Mouse (Mus musculus): ENCODE measurements around the gene Cyp2c70.
"Not testable (repeated sequence)": the region's sequence is repeated elsewhere in the genome, so short reads cannot be mapped to it uniquely, and the experiment has no call there.

The Cyp2c70 gene

DNA sequence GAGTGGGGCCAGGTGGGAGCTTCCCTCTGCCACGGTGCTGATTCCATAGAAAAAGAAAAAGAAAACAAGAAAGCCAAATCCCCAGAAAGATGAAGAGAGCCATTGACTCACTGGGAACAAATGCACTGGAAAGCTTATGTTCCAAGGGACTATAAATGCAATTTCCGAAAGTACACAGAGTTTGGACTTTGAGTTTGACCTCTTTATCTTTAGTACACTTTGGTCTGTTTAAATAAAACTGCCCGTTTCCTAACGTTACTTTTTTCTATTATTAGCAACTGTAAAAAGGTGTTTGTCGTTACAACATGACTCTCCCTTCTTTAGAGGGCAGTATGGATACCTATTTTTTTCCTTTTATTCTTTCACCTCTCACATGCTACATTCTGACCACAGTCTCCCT lies at the start of gene Cyp2c70:
Gene Cyp2c70 (minus strand): TSS at position 174 of the 400 bp plus-strand sequence.
- Histone ChIP-seq H3K4me1 (replicated peaks; ENCODE audit: low read depth, low read length) (no peaks in the 10 kb centered on the region), H3K36me3 (ENCODE audit: insufficient read depth, low read length) (no peaks in the 10 kb centered on the region)

DNA sequence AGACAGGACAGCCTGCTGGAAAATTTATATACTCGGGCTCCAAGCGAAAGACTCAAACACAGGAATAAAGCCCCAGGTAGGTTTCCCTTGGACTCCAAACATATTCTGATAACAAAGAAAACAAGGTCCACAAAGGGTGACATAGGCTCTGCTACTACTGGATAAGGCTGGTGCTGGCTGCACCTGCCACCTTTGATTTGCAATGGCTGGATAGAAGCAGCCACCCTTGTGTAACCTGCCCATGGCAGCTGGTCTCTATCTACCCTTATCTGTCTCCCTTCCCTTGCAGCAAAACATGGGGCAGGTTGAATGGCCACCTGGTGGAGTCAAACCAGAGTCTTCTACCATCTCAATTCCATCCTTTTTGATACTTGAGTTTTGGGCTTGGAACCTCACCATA lies 45.4 kb upstream of the Cyp2c70 start:
- H3K36me3 ChIP-seq (ENCODE audit: insufficient read depth, low read length), result peaks cover 38% of the 10 kb centered on the region
- H3K4me3 ChIP-seq (replicated peaks; ENCODE audit: low read length), result no peak overlapping the region
- peaks cover 20% of the 10 kb centered on the region for H3K4me1 ChIP-seq (replicated peaks; ENCODE audit: low read depth, low read length)
- H3K9me3 ChIP-seq (ENCODE audit: low read length), result no peaks in the 10 kb centered on the region
- H3K27me3 ChIP-seq (ENCODE audit: insufficient read depth, low read length), result no peaks in the 10 kb centered on the region
- TF ChIP-seq POU5F1 (IDR thresholded peaks at IDR 0.05; ENCODE audit: borderline replicate concordance, low read length) (no peak), NANOG (IDR thresholded peaks at IDR 0.05; ENCODE audit: borderline replicate concordance, low read length) (no peak), CTCF (conservative IDR thresholded peaks at IDR 0.05; ENCODE audit: low read length) (no peak)

More for the DNA sequence above, at the start of gene Cyp2c70:
- Histone ChIP-seq H3K9me3 (ENCODE audit: low read length) (no peaks in the 10 kb centered on the region), H3K27me3 (ENCODE audit: insufficient read depth, low read length) (no peaks in the 10 kb centered on the region), H3K4me3 (replicated peaks; ENCODE audit: low read length) (no peak within 1 kb of the TSS)
- no peak for TF ChIP-seq CTCF (conservative IDR thresholded peaks at IDR 0.05; ENCODE audit: low read length)
- no peak for TF ChIP-seq POU5F1 (IDR thresholded peaks at IDR 0.05; ENCODE audit: borderline replicate concordance, low read length)
- TF ChIP-seq NANOG (IDR thresholded peaks at IDR 0.05; ENCODE audit: borderline replicate concordance, low read length), result no peak

DNA sequence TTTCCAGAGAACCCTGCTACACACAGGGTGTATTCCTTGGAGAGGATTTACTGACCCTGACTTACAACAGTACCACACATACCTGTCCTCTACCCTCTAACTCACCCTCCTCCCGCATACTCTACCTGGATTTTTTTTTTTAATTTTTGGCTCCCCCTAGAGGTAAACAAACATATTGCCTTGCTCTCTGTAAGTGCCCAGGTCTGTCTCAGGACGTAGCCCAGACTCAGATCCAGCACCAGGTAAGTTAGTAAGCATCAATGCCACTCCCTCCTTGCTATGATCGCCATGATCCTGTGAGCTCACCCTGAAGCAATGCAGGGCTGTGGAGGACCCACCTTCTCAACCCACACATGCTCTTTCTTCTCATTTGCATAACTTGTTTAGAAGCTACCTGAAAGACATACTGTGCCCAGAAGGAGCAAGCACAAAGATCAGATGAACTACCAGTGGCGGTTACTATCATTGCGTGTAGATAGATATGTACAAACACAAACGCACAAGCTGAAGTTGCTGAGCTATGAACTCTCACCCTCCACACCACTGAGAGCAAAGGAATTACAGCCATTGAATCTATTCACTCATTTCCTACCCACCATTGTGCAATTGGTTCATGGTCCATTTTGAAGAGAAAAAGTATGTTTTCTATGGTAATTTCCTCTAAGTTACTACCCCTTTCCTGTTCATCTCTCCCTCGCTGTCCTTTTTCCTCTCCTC lies 44.9 kb upstream of the Cyp2c70 start:
- Histone ChIP-seq H3K4me1 (replicated peaks; ENCODE audit: low read depth, low read length) (peaks cover 20% of the 10 kb centered on the region), H3K36me3 (ENCODE audit: insufficient read depth, low read length) (peaks cover 42% of the 10 kb centered on the region), H3K27me3 (ENCODE audit: insufficient read depth, low read length) (no peaks in the 10 kb centered on the region), H3K9me3 (ENCODE audit: low read length) (no peaks in the 10 kb centered on the region), H3K4me3 (replicated peaks; ENCODE audit: low read length) (no peak overlapping the region)
- peak; percentile 74 for TF ChIP-seq CTCF (conservative IDR thresholded peaks at IDR 0.05; ENCODE audit: low read length)
- no peak for TF ChIP-seq NANOG (IDR thresholded peaks at IDR 0.05; ENCODE audit: borderline replicate concordance, low read length)

DNA sequence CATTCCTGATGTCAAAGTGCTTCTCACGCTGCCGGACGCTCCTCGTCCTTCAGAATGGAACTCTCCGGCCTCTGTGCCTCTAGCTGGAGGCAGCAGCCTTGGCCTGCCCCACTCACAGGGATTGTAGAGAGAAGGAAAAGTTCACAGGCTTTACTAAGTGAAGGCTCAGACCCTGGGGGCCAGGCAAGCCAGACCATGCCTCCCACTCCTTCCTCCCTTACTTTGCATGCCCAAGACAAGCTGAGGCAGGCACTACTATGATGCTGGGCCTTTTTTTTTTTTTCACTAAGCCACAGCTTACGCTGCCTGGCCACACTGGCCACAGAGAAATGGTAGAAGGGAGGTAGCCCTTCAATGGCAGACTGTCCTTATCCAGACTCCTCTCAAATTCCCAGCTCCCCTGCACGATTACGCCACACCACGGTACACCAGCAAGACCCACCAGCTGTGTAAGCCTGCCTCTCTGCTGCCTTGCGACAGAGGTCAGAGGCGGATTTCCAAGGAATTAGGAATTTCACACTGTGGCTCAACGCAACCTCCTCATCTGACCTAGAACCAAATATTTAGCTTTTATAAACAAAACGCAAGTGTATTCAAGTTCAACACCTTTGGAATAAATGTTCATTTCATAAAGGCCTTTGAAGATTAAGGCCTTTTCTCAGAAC lies 44.1 kb upstream of the Cyp2c70 start:
- no peaks in the 10 kb centered on the region for H3K9me3 ChIP-seq (ENCODE audit: low read length)
- TF ChIP-seq NANOG (IDR thresholded peaks at IDR 0.05; ENCODE audit: borderline replicate concordance, low read length), result no peak
- no peak overlapping the region for H3K4me3 ChIP-seq (replicated peaks; ENCODE audit: low read length)
- peaks cover 47% of the 10 kb centered on the region for H3K36me3 ChIP-seq (ENCODE audit: insufficient read depth, low read length)
- peaks cover 20% of the 10 kb centered on the region for H3K4me1 ChIP-seq (replicated peaks; ENCODE audit: low read depth, low read length)
- no peaks in the 10 kb centered on the region for H3K27me3 ChIP-seq (ENCODE audit: insufficient read depth, low read length)

DNA sequence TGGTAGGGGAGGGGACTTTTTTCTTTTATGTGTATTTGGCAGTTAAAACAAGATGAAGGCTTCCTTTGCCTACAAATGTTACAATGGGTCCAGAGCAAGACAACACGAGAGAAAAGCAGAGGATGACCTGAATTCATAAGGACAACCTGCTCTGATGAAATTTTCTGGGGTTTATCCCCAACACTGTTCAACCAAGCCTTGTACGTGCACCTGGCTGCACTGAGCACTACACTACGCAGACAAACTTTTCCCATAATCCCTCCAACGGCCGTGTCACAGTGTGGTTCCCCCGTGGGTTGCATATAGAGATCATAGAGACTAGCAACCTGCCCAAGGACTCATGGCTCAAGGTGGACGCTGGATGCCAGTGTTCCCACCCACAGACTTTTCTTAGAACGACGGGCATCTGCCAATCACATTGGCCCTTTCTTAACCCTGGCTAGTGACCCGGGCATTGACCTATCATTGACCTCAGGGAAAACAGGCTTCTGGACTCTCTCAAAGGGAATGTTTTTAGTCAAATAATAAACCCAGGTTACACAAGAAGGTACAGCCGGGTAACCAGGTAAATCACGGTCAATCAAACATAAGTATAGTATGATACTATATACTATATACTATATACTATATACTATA lies 39.5 kb upstream of the Cyp2c70 start:
- TF ChIP-seq NANOG (IDR thresholded peaks at IDR 0.05; ENCODE audit: borderline replicate concordance, low read length) (no peak), POU5F1 (IDR thresholded peaks at IDR 0.05; ENCODE audit: borderline replicate concordance, low read length) (no peak)
- Histone ChIP-seq H3K27me3 (ENCODE audit: insufficient read depth, low read length) (no peaks in the 10 kb centered on the region), H3K4me3 (replicated peaks; ENCODE audit: low read length) (no peak overlapping the region), H3K36me3 (ENCODE audit: insufficient read depth, low read length) (peaks cover 84% of the 10 kb centered on the region), H3K9me3 (ENCODE audit: low read length) (peaks cover 2% of the 10 kb centered on the region; the same call in 1 of the 2 replicates), H3K4me1 (replicated peaks; ENCODE audit: low read depth, low read length) (peaks cover 14% of the 10 kb centered on the region)

DNA sequence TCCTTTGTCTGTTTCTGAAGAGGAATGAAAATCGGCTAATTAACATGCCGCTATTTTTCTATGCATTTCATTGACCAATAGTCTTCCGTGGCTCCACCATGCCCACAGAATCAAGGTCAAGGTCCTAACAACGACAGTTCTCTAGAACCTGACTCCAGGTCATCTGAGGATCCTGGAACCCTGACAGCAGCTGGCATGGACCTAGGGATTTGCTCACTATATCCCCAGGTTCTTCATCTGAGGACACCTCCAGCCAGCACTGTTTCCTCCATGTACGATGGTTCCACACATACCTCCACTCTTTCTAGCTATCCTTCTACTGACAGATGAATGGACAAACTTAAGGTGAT lies 38.6 kb upstream of the Cyp2c70 start:
- no peaks in the 10 kb centered on the region for H3K27me3 ChIP-seq (ENCODE audit: insufficient read depth, low read length)
- peaks cover 11% of the 10 kb centered on the region for H3K9me3 ChIP-seq (ENCODE audit: low read length)
- TF ChIP-seq POU5F1 (IDR thresholded peaks at IDR 0.05; ENCODE audit: borderline replicate concordance, low read length) (no peak), NANOG (IDR thresholded peaks at IDR 0.05; ENCODE audit: borderline replicate concordance, low read length) (no peak), CTCF (conservative IDR thresholded peaks at IDR 0.05; ENCODE audit: low read length) (no peak)
- peaks cover 86% of the 10 kb centered on the region for H3K36me3 ChIP-seq (ENCODE audit: insufficient read depth, low read length)
- peaks cover 5% of the 10 kb centered on the region; the same call in 1 of the 2 replicates for H3K4me1 ChIP-seq (replicated peaks; ENCODE audit: low read depth, low read length)
- no peak overlapping the region for H3K4me3 ChIP-seq (replicated peaks; ENCODE audit: low read length)

DNA sequence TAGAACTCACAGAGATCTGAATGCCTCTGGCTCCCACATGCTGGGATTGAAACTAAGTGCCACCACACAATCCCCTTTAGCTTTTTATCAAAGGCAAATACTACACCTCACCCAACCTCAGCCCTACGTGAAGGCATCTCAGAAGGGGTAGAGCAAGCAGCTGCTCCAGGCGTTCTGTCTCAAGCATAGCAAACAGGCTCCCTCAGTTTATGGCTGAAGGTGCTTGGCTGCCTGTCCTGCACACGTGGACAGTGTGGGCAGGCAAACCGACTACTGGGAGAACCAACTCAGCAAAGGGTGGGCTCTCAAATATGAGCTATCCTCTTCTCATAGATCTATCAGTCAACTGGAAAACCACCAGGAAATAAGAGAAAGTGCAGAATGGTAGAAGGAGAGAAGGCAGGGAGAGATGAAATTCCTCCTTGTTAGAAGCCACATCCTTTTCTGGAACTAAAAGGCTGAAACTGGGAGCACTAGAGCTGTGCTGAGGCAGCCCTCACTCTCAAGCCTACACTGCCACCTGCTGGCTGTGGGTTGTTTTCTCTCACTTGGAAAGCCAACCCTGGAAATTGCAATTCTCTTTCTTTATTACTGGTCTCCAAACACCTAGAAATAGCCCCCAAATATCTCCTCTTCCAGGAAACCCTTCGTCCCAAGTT lies 38.1 kb upstream of the Cyp2c70 start:
- TF ChIP-seq NANOG (IDR thresholded peaks at IDR 0.05; ENCODE audit: borderline replicate concordance, low read length), result no peak
- no peak for TF ChIP-seq POU5F1 (IDR thresholded peaks at IDR 0.05; ENCODE audit: borderline replicate concordance, low read length)
- TF ChIP-seq CTCF (conservative IDR thresholded peaks at IDR 0.05; ENCODE audit: low read length), result peak; percentile 65
- Histone ChIP-seq H3K4me3 (replicated peaks; ENCODE audit: low read length) (no peak overlapping the region), H3K4me1 (replicated peaks; ENCODE audit: low read depth, low read length) (peaks cover 5% of the 10 kb centered on the region; the same call in 1 of the 2 replicates), H3K9me3 (ENCODE audit: low read length) (peaks cover 16% of the 10 kb centered on the region), H3K36me3 (ENCODE audit: insufficient read depth, low read length) (peaks cover 84% of the 10 kb centered on the region), H3K27me3 (ENCODE audit: insufficient read depth, low read length) (no peaks in the 10 kb centered on the region)

DNA sequence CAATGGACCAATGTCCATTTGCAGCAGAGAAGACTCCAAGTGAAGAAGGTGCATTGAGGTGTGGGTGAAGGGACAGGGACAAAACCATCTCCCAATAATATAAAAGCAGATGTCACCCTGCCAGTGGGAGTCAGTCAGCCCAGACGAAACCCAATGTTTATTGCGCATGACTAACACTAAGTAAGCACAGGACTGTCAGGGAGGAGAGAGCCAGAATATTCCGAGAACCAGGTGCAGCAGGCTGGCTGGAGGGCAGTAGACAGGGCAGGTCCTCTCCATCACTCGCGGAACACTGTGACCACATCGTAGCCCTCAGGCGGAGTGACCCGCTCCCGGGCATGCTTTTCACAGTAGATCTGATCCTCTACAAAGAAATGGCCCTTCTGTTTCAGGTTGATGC lies 35.2 kb upstream of the Cyp2c70 start:
- not testable (repeated sequence) for H3K4me1 ChIP-seq (replicated peaks; ENCODE audit: low read depth, low read length); H3K4me3 ChIP-seq (replicated peaks; ENCODE audit: low read length); H3K27me3 ChIP-seq (ENCODE audit: insufficient read depth, low read length)
- Histone ChIP-seq H3K9me3 (ENCODE audit: low read length) (peaks cover 28% of the 10 kb centered on the region), H3K36me3 (ENCODE audit: insufficient read depth, low read length) (peaks cover 56% of the 10 kb centered on the region)

Measured in E14TG2a.4 (cell line).